Mouse (Mus musculus): ENCODE measurements around the gene Thra.
A peak's percentile ranks its signal among the peaks of the same experiment; 100 is the strongest.

- TF ChIP-seq CTCF (IDR thresholded peaks at IDR 0.05; ENCODE audit: low read depth), result peak; percentile 39
- TF ChIP-seq EP300 (IDR thresholded peaks at IDR 0.05; ENCODE audit: low read depth), result no peak
Observed at GRCm38 (mm10) chr11:98741622-98742396, 1.4 kb downstream of the Thra start.

All from liver, postnatal 0 days (tissue).